Mouse (Mus musculus) liver, embryonic 14.5 days (tissue): ENCODE measurements around the gene Mfsd6l.

ENCODE experiments used
- CTCF ChIP-seq: IDR thresholded peaks from 2 replicates; pipeline ENCODE4 v1.5.1; 2016; ENCODE audit warnings: antibody characterized with exemption, low read depth, control low read depth
- EP300 ChIP-seq: IDR thresholded peaks from 2 replicates; pipeline ENCODE4 v1.6.1; 2016; ENCODE audit warnings: antibody characterized with exemption, low read depth

GRCm38 (mm10) chr11:68509194-68509593 lies 46.8 kb upstream of the Mfsd6l start:
- TF ChIP-seq CTCF (no peak), EP300 (no peak)
